Mouse (Mus musculus): ENCODE data around the gene Mdga2.
A peak's percentile ranks its signal among the peaks of the same experiment; 100 is the strongest.

The Mdga2 gene

DNA sequence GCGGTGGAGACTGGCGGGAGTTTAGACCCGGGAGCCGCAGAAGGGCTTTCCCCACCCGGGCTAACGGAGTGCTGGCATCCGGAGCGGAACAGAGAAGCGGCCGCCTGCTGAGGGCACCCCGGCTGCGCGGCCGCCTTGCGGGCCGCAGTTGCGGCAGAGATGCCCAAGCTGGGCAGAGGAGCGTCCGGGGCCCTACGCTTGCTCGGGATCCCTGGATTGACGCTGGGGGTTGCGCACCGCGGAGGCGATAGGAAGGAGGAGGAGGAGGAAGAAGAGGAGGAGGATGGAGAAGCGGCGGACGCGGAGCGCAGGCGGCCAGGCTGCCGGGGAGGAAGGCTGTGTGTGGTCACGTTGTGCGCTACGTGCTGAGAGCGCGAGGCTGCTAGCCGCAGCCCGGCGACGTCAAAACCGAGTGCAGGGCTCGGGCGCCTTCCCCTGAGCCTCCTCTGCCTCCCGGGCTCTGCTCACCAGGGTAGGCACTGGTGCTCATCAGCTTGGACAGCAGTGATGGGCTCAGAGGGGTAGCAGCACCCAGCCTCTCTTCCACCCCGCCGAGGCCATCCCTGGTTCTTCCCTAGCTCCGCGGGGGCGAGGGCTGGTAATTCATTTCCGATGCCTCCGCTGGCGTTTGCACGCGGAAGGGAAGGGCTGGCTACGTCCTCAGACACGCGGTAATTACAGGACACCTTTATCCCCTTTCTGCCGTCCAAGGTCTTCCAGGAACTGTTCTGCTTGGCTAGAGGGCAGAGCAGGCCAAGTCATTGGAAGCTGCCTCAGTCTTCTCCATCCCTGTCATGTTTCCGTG lies at the start of gene Mdga2:
Mdga2 (minus strand) TSS at position 329 of the 805 bp plus-strand sequence.
- no peak for DNase-seq (ENCODE audit: low spot score)

DNA sequence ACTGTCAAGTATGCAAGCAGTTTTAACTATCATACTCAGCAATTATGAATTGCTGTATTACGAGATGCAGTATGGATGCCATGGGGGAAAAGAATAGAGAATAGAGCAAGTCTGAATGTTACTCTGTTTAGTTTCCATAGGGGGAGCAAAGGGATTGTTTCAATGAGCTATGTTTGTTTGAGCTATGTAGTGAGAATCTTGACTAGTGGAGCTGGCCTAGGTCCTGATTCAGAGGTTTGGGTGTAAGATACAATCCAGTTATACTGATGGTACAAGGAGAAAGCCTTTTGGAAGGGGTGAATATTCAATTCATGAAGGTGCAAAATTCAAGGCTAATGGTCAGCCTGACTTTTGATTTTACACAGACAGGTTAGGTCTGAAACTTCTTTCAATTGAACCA lies 45.1 kb upstream of the Mdga2 start:
- DNase-seq (ENCODE audit: low spot score): no peak

DNA sequence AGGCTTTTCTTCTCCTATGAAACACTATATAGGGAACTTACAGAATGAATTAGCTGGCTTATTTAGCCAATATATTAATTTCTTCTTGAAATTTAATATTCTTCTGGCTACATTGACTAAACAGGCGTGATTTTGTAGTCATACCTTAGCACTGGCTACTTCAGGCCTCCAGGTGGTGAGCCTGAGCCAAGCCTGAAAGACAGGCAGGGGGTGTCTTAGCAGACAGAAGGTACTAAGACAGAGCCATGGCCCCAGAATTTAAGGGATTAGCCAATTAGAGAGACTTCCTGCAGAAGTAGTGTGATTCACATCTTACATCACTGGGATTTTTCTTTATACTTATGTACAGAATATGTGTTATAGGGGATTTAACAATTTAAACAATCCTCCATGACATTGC lies 1.2 kb upstream of the Mdga2 start:
- no peak for DNase-seq (ENCODE audit: low spot score)

DNA sequence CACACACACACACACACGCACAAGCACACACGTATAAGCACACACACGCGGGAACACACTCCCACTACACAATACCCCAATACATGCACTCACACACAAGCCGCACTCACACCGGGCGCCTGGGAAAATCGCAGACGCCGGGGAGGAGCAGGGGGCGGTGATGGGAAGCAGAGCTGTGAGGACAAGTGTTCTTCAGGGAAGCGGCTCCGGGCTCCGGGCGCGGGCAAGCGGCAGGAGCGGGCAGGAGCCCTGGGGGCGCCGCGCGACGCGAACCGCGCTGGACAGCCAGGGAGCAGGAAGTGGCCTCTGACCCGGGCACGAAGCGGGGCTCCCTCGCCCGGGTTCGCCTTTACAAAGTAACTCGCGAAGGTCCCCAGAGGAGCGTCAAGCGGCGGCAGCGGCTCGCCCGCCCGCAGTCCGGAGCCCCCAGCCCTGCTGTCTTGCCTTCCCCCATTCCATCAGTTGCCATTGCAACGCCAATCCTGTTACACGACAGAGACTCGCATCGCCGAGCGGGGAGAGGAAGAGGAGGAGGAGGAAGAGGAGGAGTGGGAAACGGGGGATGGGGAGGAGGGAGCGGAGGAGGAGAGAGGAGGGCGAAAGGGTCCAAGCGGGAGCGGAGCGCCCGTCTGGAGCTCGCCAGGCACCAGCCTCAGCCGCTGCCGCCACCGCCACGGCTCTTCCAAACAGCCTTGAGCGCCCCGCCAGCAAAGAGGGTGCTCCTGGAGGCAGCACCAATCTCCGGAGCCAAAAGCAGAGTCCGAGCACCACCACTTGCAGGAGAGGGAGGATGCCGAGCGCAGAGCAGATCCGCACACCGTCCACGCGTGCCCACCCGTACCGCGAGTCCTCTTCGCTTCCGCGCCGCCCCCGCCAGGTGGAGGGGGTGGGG lies 774 bp downstream of the Mdga2 start:
- no peak for DNase-seq (ENCODE audit: low spot score)

DNA sequence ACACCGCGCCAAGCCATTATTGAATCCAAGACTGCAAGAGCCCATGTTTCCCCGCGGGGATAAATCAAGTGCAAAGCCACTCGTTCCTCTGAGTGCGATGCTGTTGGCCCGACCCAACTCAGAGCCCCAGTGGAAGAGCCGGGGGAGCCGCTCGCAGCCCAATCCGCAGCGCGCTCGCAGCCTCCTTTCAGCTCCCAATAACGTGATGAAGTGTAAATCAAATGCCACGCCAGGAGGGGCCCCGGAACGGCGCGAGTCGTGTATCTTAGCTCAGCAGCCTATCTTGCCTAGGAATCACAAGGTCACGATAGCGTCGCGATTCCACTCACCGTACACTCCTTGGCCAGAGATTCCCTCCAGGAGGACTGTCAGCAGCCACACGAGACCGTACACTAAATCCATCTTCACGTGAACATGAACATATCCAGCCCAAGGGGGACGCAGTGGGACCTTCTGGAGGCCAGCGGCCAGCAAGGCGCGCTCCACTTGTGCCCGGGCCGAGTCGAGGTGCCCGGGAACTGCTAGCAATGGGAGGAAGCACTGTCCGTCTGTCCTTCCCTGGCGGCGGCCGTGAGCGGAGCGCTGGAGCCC lies 1.6 kb downstream of the Mdga2 start:
- DNase-seq (ENCODE audit: low spot score): no peak

DNA sequence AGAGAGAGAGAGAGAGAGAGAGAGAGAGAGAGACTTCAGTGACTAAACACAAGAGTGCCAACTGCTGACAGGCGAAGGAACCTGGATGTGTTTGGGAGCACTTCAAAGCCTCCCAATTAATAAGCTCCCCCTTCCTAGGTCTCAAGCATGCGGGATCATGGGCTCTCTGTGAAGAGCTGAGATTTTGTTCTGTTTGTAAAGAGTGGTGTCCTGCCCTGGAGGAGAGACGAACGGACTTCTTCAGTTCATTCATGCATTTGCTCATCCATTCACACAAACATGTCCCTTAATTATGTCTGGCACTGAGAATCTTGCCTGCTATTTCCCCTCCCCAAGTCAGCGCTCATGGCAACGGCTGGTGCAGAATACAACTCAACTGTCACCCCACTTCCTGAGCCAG lies 2.3 kb downstream of the Mdga2 start:
- DNase-seq (ENCODE audit: low spot score): no peak

DNA sequence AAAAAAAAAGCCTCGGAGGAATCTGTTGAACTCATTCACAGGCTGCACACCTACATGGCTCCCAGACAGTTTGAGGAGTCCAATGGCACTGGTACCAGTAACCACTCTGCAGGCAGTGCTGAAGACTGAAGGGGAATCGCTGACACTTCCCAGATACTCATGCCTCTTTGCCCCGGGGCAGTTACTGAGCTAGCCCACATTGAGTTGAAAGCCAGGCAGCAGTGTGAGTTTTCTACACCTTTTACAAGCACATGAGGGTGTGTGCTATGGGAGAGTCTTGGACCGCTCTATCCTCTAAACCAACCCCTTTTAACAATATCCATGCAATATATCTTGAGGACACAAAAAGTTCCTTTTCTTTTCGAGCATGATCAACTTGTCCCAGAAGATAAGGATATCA lies 2.8 kb downstream of the Mdga2 start:
- DNase-seq (ENCODE audit: low spot score): no peak

DNA sequence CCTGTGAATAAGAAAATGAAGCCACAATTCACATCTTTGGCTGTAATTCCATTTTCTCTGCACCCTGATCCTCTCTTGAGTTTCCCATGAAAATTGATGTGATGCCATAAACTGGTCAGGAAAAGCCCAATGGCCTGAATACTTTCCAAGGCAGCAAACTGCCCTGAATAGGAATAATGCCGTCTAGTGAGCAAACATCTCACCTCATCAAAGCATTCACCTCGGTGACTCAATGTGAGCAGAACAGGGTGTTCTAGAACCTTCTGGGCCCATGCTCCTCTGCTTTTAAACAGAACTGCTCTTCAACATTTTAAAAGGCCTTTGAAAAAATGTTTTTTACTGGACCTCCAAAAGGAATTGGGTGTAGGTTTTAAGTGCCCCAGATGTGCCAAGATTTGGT lies 9.5 kb downstream of the Mdga2 start:
- no peak for DNase-seq (ENCODE audit: low spot score)

DNA sequence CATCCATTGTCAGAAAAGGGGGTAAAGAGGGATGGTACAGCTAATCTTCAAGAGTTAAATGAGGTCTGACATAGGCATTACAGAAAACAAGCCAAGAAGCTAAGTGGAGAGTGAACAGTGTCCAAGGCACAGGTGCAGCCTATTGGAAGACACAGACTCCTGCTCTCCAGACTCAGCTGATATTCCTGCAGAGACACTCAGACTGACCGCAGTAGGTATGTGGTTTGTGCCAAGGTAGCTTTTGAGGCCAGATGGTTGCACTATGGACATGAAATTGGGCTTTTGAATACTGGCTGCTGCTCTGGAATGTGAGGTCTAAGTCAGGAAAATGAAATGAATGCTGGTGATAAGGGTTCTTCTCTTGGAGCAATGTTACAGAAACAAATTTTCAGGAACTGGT lies 44.2 kb downstream of the Mdga2 start:
- DNase-seq (ENCODE audit: low spot score): no peak

DNA sequence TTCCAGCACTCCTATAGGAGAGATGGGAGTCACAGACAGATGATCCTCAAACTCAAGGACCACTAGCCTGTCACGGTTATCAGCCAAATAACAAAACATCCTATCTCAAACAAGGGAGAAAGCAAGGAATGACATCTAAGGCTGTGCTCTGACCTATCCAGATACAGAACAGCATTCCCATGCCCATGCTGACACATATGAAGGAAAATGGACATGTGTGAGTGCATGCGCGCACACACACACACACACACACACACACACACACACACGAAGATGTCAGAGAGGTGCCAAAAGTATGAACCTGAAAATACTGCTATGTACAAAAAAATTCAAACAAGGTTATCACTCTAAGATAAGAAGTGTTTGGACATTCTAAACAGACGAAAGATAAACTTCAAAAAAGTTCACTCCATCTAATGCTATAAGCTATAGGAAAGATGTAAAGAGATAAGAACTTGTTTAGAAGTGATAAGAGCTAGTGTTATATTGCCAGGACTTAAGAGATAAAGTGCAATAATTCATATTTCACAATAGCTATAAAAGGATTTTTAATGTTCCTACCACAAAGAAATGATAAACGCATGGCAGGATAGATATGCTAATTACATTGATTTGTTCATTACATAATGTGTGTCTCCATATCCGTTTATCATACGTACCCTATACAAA lies 65.6 kb downstream of the Mdga2 start:
- DNase-seq (ENCODE audit: low spot score): no peak

DNA sequence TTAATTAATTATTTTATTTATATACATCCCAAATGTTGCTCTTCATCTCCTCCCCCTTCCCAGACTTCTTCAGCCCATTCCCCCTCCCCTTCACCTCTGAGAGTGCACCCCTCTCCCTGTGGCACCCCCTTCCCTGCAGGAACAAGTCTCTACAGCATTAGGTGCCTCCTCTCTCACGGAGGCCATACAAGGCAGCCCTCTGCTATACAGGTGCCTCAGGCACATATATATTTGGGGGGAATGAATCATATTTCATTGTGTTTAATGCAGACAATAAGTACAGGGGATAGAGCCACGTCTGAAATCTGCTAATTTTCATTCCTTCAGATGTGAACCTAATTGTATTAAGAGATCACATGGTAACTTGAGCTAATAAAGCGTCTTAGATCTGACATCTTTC lies 69.3 kb downstream of the Mdga2 start:
- no peak for DNase-seq (ENCODE audit: low spot score)

DNA sequence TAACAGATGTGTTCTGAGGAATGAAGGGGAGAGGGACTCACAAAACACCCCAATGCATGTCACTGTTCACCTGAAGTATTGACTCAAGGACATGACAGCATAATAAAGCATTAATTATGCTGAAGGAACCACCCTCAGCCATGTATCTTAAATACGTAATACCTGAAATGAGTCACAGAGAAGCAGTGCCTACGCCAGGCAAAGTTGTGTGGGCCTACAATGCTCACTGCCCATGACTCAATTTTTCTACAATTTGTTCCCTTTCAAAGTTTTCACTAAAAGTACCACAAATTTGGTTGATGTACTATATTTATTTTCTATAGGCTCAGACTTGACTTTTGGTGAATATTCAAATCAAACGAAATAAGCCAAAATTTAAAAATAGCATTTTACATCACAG lies 80.7 kb downstream of the Mdga2 start:
- DNase-seq (ENCODE audit: low spot score): no peak

DNA sequence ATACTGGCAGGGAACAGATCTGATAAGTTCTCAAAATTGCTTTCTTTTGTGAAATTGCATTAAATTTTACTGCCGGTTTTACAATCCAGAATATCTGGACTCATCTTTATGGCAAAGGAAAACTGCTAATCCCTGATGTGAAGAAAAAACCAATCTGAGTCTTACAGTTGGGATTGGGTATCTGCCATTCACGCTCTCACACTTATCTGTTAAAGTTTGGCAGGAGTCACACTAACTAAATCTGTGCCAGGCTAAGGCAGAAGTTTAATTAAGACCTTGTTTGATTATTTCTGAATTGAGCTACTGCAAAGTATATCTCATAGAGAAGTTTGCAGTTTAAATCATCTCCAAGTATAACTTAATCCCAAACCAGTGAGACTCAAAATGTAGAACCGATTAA lies 82.2 kb downstream of the Mdga2 start:
- no peak for DNase-seq (ENCODE audit: low spot score)

DNA sequence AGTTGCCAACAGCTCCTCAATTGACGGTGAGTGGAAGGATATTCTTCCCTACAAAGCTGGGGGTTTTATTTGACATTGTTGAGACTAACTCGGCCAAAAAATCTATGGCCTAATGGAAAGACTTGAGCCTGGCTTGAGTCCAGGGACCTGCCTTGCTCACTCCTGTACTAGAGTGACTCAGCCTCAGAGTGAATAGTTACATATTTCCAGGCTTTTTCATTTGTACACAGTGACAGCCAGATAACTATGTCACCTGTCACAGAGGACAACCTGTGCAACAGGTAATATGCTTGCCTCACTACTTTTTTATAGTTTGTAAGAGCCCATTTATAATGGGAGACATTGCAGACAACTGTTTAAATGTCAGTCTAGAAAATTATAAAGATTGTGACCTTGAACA lies 94.9 kb downstream of the Mdga2 start:
- DNase-seq (ENCODE audit: low spot score): no peak

DNA sequence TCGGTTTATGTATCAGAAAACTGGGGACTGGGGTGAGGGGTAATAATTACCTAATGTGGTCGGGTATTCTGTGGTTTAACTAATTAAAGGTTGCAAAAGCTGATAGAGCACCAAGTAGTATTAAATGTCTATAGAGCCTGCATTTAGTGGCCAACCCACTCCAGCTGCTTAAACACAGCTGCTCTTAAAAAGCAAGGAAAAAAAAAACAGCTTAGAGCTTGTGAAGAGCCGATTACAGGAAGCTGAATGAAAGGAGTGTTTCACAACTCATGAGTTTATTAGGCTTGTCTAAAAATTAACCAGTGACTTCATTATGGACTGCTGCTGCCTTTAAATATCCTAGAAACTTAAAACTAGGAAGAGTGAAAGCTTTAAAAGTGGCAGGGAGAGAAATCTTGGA lies 98.5 kb downstream of the Mdga2 start:
- DNase-seq (ENCODE audit: low spot score): no peak

DNA sequence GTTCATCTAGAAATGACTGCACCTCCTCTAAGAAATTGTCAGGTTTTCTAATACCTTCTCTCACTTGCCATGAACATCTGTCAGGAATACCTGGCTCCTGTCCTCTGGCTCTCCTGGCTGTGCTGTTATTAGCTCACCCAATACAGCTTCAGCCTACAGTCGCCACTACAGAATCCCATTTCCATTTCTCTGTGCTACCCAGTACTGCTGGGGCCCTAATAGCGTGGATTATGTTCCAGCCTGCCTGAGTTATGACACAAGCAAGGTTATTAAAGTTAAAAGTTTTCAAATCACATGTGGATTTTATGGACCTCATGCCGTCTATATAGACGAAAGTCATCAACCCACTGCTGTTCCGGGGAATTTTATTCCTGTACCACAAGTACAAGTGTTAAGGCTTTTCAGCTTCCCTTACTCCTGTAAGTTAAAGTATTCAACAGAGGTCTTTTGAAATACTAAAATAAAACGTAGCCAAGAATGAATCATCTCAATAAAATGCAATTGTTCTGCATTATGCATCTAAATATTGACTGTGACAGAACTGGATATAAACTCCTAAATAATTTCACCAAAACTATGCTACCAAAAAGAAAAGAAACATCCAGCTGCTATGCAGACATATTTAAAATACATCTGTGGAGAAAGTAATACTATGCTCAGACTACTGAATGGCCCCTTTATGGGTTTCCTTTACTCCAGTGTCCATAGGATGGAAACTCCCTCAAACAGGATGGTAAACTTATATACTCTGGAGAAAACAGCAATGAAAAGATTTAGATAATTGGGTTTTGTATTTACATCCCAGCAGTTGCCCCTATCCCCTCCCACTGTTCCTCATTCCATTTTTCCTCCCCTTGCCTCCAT lies 103.5 kb downstream of the Mdga2 start:
- no peak for DNase-seq (ENCODE audit: low spot score)

DNA sequence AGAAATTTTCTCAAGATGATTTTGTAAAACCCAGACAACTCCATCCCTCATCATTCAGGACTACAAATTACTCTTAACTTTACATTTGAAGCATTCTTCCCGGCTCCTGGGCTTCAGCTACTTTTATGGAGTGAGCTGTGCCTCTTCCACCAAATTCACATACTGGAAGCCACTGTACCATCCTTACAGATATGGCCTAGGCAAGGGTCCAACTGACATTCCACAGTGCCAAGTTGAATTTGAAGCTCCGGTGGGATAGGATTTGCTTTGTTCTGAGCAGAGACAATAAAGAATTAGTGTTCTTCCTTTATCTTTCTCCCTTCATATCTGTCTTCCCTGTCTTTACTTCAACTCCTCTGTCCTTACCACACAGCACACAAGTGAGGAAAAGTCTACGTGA lies 118.2 kb downstream of the Mdga2 start:
- no peak for DNase-seq (ENCODE audit: low spot score)

DNA sequence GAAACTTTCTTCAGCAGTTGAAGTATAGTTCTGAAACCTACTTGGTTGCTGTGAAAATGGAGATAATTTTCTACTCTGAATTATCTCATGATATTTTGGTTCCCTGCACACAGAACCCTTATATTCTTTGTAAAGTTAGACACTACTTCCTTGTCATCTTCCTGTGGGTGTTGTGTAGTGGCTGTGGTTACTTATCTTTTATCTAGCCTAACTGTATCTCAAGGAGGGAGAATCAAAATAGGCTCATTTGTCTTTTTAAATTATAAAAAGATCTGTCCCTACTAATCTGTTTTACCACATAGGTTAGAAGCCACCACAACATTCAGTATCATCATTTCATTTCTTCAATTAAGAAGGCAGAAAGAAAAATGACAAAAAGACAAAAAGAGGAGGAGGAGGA lies 127.9 kb downstream of the Mdga2 start:
- DNase-seq (ENCODE audit: low spot score): no peak

DNA sequence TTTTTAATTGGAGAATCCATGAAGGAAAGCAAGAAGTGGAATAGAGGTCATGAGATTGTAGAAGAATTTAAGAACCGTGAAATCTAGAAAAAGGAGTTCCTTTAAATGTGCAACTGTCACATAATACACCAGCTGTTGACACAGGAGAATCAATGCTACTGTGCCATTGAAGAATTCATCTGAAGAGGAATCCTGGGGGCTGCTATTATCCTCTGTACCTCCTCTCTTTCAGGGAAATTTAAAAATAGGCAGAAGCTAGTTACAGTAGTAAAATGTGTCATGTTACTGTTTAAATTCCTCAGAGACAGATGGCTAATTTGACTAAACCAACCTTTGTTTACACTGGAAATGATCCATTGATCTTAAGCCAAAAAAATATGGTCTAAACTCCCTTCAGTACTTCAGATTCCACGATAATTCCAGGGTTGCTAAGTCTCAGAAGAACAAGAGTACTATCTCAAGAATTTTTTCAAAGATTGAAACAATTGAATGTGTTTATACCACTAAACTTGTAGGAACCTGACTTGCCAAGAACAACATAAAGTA lies 131.9 kb downstream of the Mdga2 start:
- no peak for DNase-seq (ENCODE audit: low spot score)

DNA sequence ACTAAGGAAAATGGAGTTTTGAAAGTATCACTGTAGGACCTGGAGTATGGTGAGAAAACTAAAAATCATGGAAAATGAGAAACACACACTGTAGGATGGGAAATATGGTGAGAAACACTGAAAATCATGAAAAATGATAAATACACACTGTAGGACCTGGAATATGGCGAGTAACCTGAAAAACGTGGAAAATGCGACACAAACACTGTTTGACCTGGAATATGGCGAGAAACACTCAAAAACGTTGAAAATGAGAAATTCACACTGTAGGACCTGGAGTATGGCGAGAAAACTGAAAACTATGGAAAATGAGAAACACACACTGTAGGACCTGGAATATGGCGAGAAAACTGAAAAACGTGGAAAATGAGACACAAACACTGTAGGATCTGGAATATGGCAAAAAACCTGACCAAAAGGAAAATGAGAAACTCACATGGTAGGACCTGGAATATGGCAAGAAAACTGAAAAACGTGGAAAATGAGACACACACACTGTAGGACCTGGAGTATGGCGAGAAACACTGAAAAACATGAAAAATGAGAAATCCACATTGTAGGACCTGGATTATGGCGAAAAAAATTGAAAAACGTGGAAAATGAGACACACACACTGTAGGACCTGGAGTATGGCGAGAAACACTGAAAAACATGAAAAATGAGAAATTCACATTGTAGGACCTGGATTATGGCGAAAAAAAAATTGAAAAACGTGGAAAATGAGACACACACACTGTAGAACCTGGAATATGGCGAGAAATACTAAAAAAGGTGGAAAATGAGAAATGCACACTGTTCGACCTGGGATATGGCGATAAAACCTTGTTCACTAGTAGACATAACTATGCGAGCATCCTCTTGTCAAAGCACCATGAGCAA lies 163.0 kb downstream of the Mdga2 start:
- DNase-seq (ENCODE audit: low spot score): peak; percentile 40
